Mouse (Mus musculus): ENCODE measurements around the gene Il1f8. TPM values are rescaled to one million over a fixed set of nuclear protein-coding genes. Genes with fewer than 3 reads are reported as not detected.
"Not testable (repeated sequence)": the region's sequence is repeated elsewhere in the genome, so short reads cannot be mapped to it uniquely, and the experiment has no call there.

Gene Il1f8
- not detected in 2 replicates for polyA plus RNA-seq (2016; fragmentation: Nextera tagmentation; extraction: Ambion mirVana)

DNA sequence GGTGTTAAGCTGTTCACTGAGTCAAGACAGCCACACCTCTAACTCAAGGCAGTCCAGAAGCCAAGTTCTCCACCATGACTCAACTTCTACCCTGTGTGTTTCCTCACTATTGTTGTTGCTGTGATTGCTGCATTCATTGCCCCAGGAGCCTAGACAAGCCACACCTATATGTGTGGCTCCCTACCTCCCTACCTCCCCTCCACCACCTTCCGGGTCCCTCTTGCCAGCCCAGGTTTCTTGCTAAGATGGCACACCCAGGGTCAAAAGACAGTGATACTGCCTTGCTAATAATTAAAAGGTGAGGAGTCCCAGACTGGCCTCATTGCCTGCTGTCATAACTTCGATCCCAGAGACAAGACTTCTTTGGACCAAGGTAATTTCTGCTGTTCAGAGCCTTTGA, at the start of gene Il1f8:
Gene Il1f8, plus strand, starts transcription at position 301 of the 400 bp plus-strand sequence.
- no peak within 1 kb of the TSS for H3K4me2 ChIP-seq (replicated peaks)
- H3K9ac ChIP-seq (replicated peaks): no peak within 1 kb of the TSS
- H3K4me3 ChIP-seq: no peak within 1 kb of the TSS
- 89% methylated on average over 2 of the region's 2 CpGs for WGBS
- no peak for ATAC-seq (ENCODE audit: low FRiP score, low read depth)
- H3K27me3 ChIP-seq: no peaks in the 10 kb centered on the region
- H3K27ac ChIP-seq (replicated peaks): no peak within 1 kb of the TSS
- H3K4me1 ChIP-seq: no peaks in the 10 kb centered on the region
- H3K9me3 ChIP-seq: no peaks in the 10 kb centered on the region
- no peaks in the 10 kb centered on the region for H3K36me3 ChIP-seq

GRCm38 (mm10) chr2:24103619-24104289, 49.2 kb upstream of the Il1f8 start:
- H3K4me3 ChIP-seq: no peak overlapping the region
- WGBS: 84% methylated on average over 4 of the region's 4 CpGs
- no peak for ATAC-seq (ENCODE audit: low FRiP score, low read depth)

DNA sequence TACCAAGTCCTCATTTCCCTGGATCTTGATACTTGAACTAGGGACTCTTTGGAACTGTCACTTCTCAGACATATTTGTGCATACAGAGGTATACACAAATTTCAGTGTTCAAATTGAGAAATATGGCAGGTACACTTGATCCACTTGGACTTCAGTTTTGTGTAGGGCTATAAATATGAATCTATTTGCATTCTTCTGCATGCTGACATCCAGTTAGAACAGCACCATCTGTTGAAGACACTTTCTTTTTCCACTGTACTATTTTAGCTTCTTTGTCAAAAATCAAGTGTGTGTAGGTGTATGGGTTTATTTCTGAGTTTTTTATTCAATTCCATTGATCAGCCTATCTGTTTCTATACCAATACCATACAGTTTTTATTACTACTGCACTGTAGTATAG, 43.9 kb upstream of the Il1f8 start:
- H3K4me1 ChIP-seq: no peaks in the 10 kb centered on the region
- no peaks in the 10 kb centered on the region for H3K36me3 ChIP-seq
- no peaks in the 10 kb centered on the region for H3K27me3 ChIP-seq
- H3K4me3 ChIP-seq: no peak overlapping the region
- no peak overlapping the region for H3K4me2 ChIP-seq (replicated peaks)
- no peak overlapping the region for H3K27ac ChIP-seq (replicated peaks)
- no peak for ATAC-seq (ENCODE audit: low FRiP score, low read depth)
- H3K9ac ChIP-seq (replicated peaks): no peak overlapping the region
- H3K9me3 ChIP-seq: no peaks in the 10 kb centered on the region

More at GRCm38 (mm10) chr2:24103619-24104289, 49.2 kb upstream of the Il1f8 start:
- Histone ChIP-seq H3K4me1 (no peaks in the 10 kb centered on the region), H3K9me3 (no peaks in the 10 kb centered on the region), H3K36me3 (no peaks in the 10 kb centered on the region), H3K27me3 (no peaks in the 10 kb centered on the region), H3K27ac (replicated peaks) (no peak overlapping the region), H3K4me2 (replicated peaks) (no peak overlapping the region), H3K9ac (replicated peaks) (no peak overlapping the region)

GRCm38 (mm10) chr2:24134373-24134772, 18.6 kb upstream of the Il1f8 start:
- ATAC-seq (ENCODE audit: low FRiP score, low read depth): no peak
- Histone ChIP-seq H3K36me3 (no peaks in the 10 kb centered on the region), H3K27ac (replicated peaks) (no peak overlapping the region), H3K27me3 (no peaks in the 10 kb centered on the region), H3K4me2 (replicated peaks) (no peak overlapping the region), H3K4me3 (no peak overlapping the region), H3K4me1 (no peaks in the 10 kb centered on the region), H3K9me3 (no peaks in the 10 kb centered on the region), H3K9ac (replicated peaks) (no peak overlapping the region)
- 93% methylated on average over 1 of the region's 1 CpGs for WGBS

DNA sequence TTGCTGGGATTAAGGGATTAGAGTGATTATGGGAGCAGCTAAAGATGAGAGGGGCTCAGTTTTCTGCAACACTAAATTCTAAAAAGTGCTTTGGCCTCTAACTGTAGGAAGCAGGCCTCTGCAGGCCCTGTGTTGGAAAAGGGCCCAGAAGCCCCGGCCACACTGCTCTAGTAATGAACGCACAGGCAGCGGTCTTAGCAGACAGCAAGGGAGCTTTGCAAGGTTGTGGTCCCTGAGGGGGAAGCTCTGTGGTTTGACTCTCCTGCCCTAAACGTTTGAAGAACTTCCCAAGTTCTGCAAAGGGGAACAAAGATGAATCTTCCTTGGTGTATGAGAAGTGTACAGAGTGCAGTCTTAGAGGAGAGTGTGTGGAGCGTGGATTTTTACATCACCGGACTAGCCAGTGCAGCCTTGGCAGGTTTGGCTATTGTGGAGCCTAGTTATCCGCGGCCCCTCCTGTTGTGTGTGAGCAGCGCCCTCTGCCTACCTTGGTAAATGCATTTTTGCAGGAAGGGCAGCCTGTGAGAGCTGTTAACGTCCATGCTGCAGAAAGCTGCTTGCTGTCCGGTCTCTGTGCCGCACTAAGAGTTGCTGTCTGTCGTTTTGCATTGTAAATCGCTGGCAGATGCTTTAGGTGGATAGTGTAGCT, 28.8 kb downstream of the Il1f8 start:
- peak overlapping the region; percentile 4; the same call in 1 of the 2 replicates for H3K4me3 ChIP-seq
- not testable (repeated sequence) for H3K27me3 ChIP-seq; H3K27ac ChIP-seq (replicated peaks); H3K4me1 ChIP-seq; H3K9ac ChIP-seq (replicated peaks); H3K36me3 ChIP-seq; H3K9me3 ChIP-seq
- peak overlapping the region; percentile 22 for H3K4me2 ChIP-seq (replicated peaks)
- WGBS: 15% methylated on average over 14 of the region's 14 CpGs
- peak; percentile 85 for ATAC-seq (ENCODE audit: low FRiP score, low read depth)

DNA sequence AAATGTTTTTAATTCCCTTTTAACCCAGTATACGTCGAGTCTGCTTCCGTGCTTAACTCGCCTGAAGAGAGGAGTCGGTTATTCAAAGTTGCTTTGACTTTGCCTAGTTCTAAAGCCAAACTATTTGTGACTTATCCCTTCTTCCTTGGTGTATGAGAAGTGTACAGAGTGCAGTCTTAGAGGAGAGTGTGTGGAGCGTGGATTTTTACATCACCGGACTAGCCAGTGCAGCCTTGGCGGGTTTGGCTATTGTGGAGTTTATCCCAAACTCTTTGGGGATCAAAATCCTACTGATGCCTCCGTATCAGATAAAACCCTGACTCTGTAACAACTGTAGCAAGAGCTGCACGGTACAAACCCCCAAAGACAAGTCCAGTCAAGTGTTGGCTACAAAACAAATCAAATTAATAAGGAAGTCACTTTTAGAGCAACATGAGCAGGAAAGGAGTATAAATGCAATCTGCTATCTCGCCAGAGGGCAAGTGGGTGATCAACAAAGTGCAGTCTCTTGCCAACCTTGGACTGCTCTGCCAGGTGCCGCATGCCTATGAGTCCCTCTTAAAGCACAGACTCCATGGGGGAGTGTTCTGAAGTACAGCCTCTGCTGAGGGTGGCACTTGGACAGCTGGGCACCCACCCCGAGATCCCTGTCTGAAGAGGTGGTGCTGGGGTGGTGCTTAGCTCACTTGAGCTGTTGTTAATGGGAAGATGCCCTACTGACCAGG, 29.6 kb downstream of the Il1f8 start:
- H3K4me1 ChIP-seq; ATAC-seq (ENCODE audit: low FRiP score, low read depth); H3K27ac ChIP-seq (replicated peaks); H3K36me3 ChIP-seq; H3K9ac ChIP-seq (replicated peaks); H3K27me3 ChIP-seq; H3K9me3 ChIP-seq: not testable (repeated sequence)
- WGBS: 65% methylated on average over 13 of the region's 13 CpGs
- Histone ChIP-seq H3K4me3 (peak overlapping the region; percentile 4; the same call in 1 of the 2 replicates), H3K4me2 (replicated peaks) (peak overlapping the region; percentile 22)

- not testable (repeated sequence) for H3K27ac ChIP-seq (replicated peaks); H3K36me3 ChIP-seq; H3K4me2 ChIP-seq (replicated peaks); ATAC-seq (ENCODE audit: low FRiP score, low read depth); H3K27me3 ChIP-seq; H3K4me3 ChIP-seq; H3K4me1 ChIP-seq; H3K9ac ChIP-seq (replicated peaks); H3K9me3 ChIP-seq
These were observed 31.1 kb downstream of the Il1f8 start for GRCm38 (mm10) chr2:24184092-24184491.

- no peak within 1 kb of the TSS for H3K9ac ChIP-seq (replicated peaks)
- H3K4me3 ChIP-seq: no peak within 1 kb of the TSS
- no peaks in the 10 kb centered on the region for H3K36me3 ChIP-seq
- no peaks in the 10 kb centered on the region for H3K4me1 ChIP-seq
- no peaks in the 10 kb centered on the region for H3K27me3 ChIP-seq
- no peak within 1 kb of the TSS for H3K27ac ChIP-seq (replicated peaks)
- H3K9me3 ChIP-seq: no peaks in the 10 kb centered on the region
- H3K4me2 ChIP-seq (replicated peaks): no peak within 1 kb of the TSS
- no peak for ATAC-seq (ENCODE audit: low FRiP score, low read depth)
- 97% methylated on average over 1 of the region's 1 CpGs for WGBS
These were observed 33.2 kb downstream of the Il1f8 start, which contains the start of gene Il1f9 for GRCm38 (mm10) chr2:24186176-24186575. Il1f9 (plus strand) TSS chr2:24186476.

GRCm38 (mm10) chr2:24187585-24187984, 34.6 kb downstream of the Il1f8 start:
- 81% methylated on average over 6 of the region's 6 CpGs for WGBS
- no peaks in the 10 kb centered on the region for H3K4me1 ChIP-seq
- H3K27ac ChIP-seq (replicated peaks): no peak overlapping the region
- no peak overlapping the region for H3K9ac ChIP-seq (replicated peaks)
- H3K4me2 ChIP-seq (replicated peaks): no peak overlapping the region
- no peaks in the 10 kb centered on the region for H3K9me3 ChIP-seq
- ATAC-seq (ENCODE audit: low FRiP score, low read depth): no peak
- no peaks in the 10 kb centered on the region for H3K36me3 ChIP-seq
- H3K27me3 ChIP-seq: no peaks in the 10 kb centered on the region
- H3K4me3 ChIP-seq: no peak overlapping the region

DNA sequence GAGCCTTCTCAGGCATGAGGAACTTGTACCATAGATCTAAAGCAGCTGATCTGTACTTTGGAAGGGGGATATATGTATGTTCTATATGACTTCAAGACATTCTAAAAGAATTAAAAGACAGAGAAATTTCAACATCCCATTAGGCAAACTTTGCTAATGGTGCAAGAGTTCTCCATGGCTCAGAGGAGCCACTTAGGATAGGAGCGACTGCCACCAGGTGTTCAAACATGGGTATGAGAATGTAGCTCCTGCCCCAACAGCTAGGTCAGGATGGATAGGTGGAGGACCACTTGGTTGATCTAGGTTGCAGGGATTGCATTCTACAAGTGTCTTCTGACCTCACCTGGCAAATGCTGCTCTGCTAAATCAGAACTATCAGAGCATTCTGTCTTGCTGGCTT, 35.2 kb downstream of the Il1f8 start:
- H3K27ac ChIP-seq (replicated peaks): no peak overlapping the region
- ATAC-seq (ENCODE audit: low FRiP score, low read depth): no peak
- H3K4me1 ChIP-seq: no peaks in the 10 kb centered on the region
- no peak overlapping the region for H3K4me3 ChIP-seq
- no peak overlapping the region for H3K4me2 ChIP-seq (replicated peaks)
- H3K36me3 ChIP-seq: no peaks in the 10 kb centered on the region
- no peak overlapping the region for H3K9ac ChIP-seq (replicated peaks)
- H3K9me3 ChIP-seq: no peaks in the 10 kb centered on the region
- WGBS: 77% methylated on average over 1 of the region's 1 CpGs
- H3K27me3 ChIP-seq: no peaks in the 10 kb centered on the region

Data from midbrain, embryonic 12.5 days (tissue).